Mouse (Mus musculus) urinary bladder, postnatal 10 days (tissue): ENCODE data around the gene Kcnn3.

Source experiments
- DNase-seq: peaks from one replicate; pipeline ENCODE4 v3.0.0; 2022; ENCODE audit warnings: low spot score

Kcnn3 gene

GRCm38 (mm10) chr3:89520618-89521502 lies 896 bp downstream of the Kcnn3 start:
- DNase-seq: no peak

GRCm38 (mm10) chr3:89521503-89521854 lies 1.5 kb downstream of the Kcnn3 start:
- no peak for DNase-seq

- DNase-seq: no peak
Measured at GRCm38 (mm10) chr3:89522450-89523128, 2.6 kb downstream of the Kcnn3 start.

GRCm38 (mm10) chr3:89526298-89527090 lies 6.5 kb downstream of the Kcnn3 start:
- no peak for DNase-seq

- no peak for DNase-seq
Measured at GRCm38 (mm10) chr3:89529796-89530195, 9.8 kb downstream of the Kcnn3 start.

- DNase-seq: no peak
Measured at GRCm38 (mm10) chr3:89534566-89535097, 14.7 kb downstream of the Kcnn3 start.

- DNase-seq: no peak
Measured at GRCm38 (mm10) chr3:89535147-89535546, 15.2 kb downstream of the Kcnn3 start.

- no peak for DNase-seq
Measured at GRCm38 (mm10) chr3:89539036-89539739, 19.2 kb downstream of the Kcnn3 start.

- DNase-seq: no peak
Measured at GRCm38 (mm10) chr3:89539740-89540370, 19.9 kb downstream of the Kcnn3 start.

- no peak for DNase-seq
Measured at GRCm38 (mm10) chr3:89540371-89540743, 20.4 kb downstream of the Kcnn3 start.

GRCm38 (mm10) chr3:89546951-89547350 lies 27.0 kb downstream of the Kcnn3 start:
- DNase-seq: no peak

- no peak for DNase-seq
Measured at GRCm38 (mm10) chr3:89548805-89549204, 28.8 kb downstream of the Kcnn3 start.

GRCm38 (mm10) chr3:89549488-89549887 lies 29.5 kb downstream of the Kcnn3 start:
- DNase-seq: no peak

- no peak for DNase-seq
Measured at GRCm38 (mm10) chr3:89551880-89552279, 31.9 kb downstream of the Kcnn3 start.

GRCm38 (mm10) chr3:89553432-89553831 lies 33.5 kb downstream of the Kcnn3 start:
- no peak for DNase-seq

GRCm38 (mm10) chr3:89553946-89554345 lies 34.0 kb downstream of the Kcnn3 start:
- DNase-seq: no peak

- DNase-seq: no peak
Measured at GRCm38 (mm10) chr3:89554587-89554986, 34.6 kb downstream of the Kcnn3 start.

- DNase-seq: no peak
Measured at GRCm38 (mm10) chr3:89557811-89558210, 37.8 kb downstream of the Kcnn3 start.

GRCm38 (mm10) chr3:89558972-89559910 lies 39.3 kb downstream of the Kcnn3 start:
- DNase-seq: no peak

- DNase-seq: no peak
Measured at GRCm38 (mm10) chr3:89561386-89561785, 41.4 kb downstream of the Kcnn3 start.
